Mouse (Mus musculus): ENCODE measurements around the gene Gstm2. TPM values are rescaled to one million over a fixed set of nuclear protein-coding genes. Genes with fewer than 3 reads are reported as not detected.

Gene Gstm2
- polyA plus RNA-seq, 2 experiments = 51.0 to 61.0 TPM

DNA sequence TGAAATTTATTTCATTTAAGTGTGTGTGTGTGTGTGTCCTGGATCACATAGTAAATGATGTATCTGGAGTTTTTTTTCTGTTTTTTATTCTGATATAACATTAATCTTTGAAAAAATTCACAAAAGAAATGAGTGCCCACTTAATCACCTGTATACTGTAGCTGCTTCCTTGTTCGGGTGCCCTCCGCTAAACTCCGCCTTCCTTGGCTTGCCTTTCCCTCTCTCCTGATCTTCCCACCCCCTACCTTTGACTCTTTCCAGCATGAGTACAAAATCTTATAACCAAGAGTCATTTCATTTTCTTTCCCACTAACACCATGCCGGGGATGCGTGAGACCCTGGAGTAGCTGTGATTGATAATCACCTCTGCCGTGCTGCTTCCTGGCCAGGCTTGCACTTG lies 54.1 kb downstream of the Gstm2 start:
- Histone ChIP-seq H3K4me3 (replicated peaks; ENCODE audit: low read length) (no peak overlapping the region), H3K4me1 (ENCODE audit: control insufficient read depth, insufficient read depth, low read length) (peaks cover 4% of the 10 kb centered on the region; the same call in 1 of the 2 replicates), H3K9ac (ENCODE audit: low read depth, low read length, severe bottlenecking) (no peak overlapping the region), H3K27me3 (ENCODE audit: control insufficient read depth, insufficient read depth, low read length) (no peaks in the 10 kb centered on the region), H3K4me2 (replicated peaks; ENCODE audit: low read depth, low read length, severe bottlenecking) (no peak overlapping the region), H3K36me3 (ENCODE audit: control insufficient read depth, insufficient read depth, low read length) (no peaks in the 10 kb centered on the region), H3K9me3 (ENCODE audit: control insufficient read depth, low read length) (no peaks in the 10 kb centered on the region), H3K27ac (replicated peaks; ENCODE audit: low read depth, low read length) (no peak overlapping the region)
- ATAC-seq (ENCODE audit: low FRiP score, low read depth) (no peak), DNase-seq (ENCODE audit: low spot score) (no peak)
- 72% methylated on average over 6 of the region's 6 CpGs for WGBS
- no peak for TF ChIP-seq POLR2A (IDR thresholded peaks at IDR 0.05; ENCODE audit: borderline replicate concordance, extremely low read depth, insufficient read depth, insufficient read length)

Other genes with a start within 250 kb of the Gstm2 start
- gene Csf1, start 226.0 kb downstream of the Gstm2 start, polyA plus RNA-seq (2012; rRNA removed) = 14.9 and 16.3 TPM in 2 replicates
- gene Csf1, start 226.0 kb downstream of the Gstm2 start, polyA plus RNA-seq (2014; fragmentation: Nextera tagmentation; extraction: Ambion mirVana) = 12.7 and 13.6 TPM in 2 replicates
- gene Eps8l3, start 109.2 kb downstream of the Gstm2 start, polyA plus RNA-seq (2012; rRNA removed) = 0.06 and 0.09 TPM in 2 replicates
- not detected in 2 replicates for gene Eps8l3, start 109.2 kb downstream of the Gstm2 start, polyA plus RNA-seq (2014; fragmentation: Nextera tagmentation; extraction: Ambion mirVana)
- gene Gstm5, start 90.6 kb downstream of the Gstm2 start, polyA plus RNA-seq (2012; rRNA removed) = 135 and 154 TPM in 2 replicates
- gene Gstm5, start 90.6 kb downstream of the Gstm2 start, polyA plus RNA-seq (2014; fragmentation: Nextera tagmentation; extraction: Ambion mirVana) = 214 and 228 TPM in 2 replicates
- gene Gstm7, start 54.6 kb downstream of the Gstm2 start, polyA plus RNA-seq (2012; rRNA removed) = 17.5 and 19.2 TPM in 2 replicates
- 19.8 and 25.7 TPM in 2 replicates for gene Gstm7, start 54.6 kb downstream of the Gstm2 start, polyA plus RNA-seq (2014; fragmentation: Nextera tagmentation; extraction: Ambion mirVana)
- gene Gstm6, start 42.7 kb downstream of the Gstm2 start, polyA plus RNA-seq (2012; rRNA removed) = 7.3 and 7.6 TPM in 2 replicates
- gene Gstm6, start 42.7 kb downstream of the Gstm2 start, polyA plus RNA-seq (2014; fragmentation: Nextera tagmentation; extraction: Ambion mirVana) = 9.5 and 13.0 TPM in 2 replicates
- not detected in 2 replicates for gene Gstm3, start 17.2 kb downstream of the Gstm2 start, polyA plus RNA-seq (2012; rRNA removed)
- not detected in 2 replicates for gene Gstm3, start 17.2 kb downstream of the Gstm2 start, polyA plus RNA-seq (2014; fragmentation: Nextera tagmentation; extraction: Ambion mirVana)
- gene Gstm1, start 31.5 kb upstream of the Gstm2 start, polyA plus RNA-seq (2012; rRNA removed) = 31.6 and 43.9 TPM in 2 replicates
- 56.0 and 59.3 TPM in 2 replicates for gene Gstm1, start 31.5 kb upstream of the Gstm2 start, polyA plus RNA-seq (2014; fragmentation: Nextera tagmentation; extraction: Ambion mirVana)
- 14.4 and 14.5 TPM in 2 replicates for gene Gstm4, start 58.4 kb upstream of the Gstm2 start, polyA plus RNA-seq (2012; rRNA removed)
- gene Gstm4, start 58.4 kb upstream of the Gstm2 start, polyA plus RNA-seq (2014; fragmentation: Nextera tagmentation; extraction: Ambion mirVana) = 14.4 and 16.2 TPM in 2 replicates
- gene Ampd2, start 100.2 kb upstream of the Gstm2 start, polyA plus RNA-seq (2012; rRNA removed) = 116 and 161 TPM in 2 replicates
- 35.8 and 38.7 TPM in 2 replicates for gene Ampd2, start 100.2 kb upstream of the Gstm2 start, polyA plus RNA-seq (2014; fragmentation: Nextera tagmentation; extraction: Ambion mirVana)
- 0.70 and 0.88 TPM in 2 replicates for gene Gnat2, start 106.3 kb upstream of the Gstm2 start, polyA plus RNA-seq (2012; rRNA removed)
- 0.70 and 0.91 TPM in 2 replicates for gene Gnat2, start 106.3 kb upstream of the Gstm2 start, polyA plus RNA-seq (2014; fragmentation: Nextera tagmentation; extraction: Ambion mirVana)
- 81.8 and 89.8 TPM in 2 replicates for gene Gnai3, start 159.7 kb upstream of the Gstm2 start, polyA plus RNA-seq (2012; rRNA removed)
- 165 and 166 TPM in 2 replicates for gene Gnai3, start 159.7 kb upstream of the Gstm2 start, polyA plus RNA-seq (2014; fragmentation: Nextera tagmentation; extraction: Ambion mirVana)
- gene Gpr61, start 168.4 kb upstream of the Gstm2 start, polyA plus RNA-seq (2012; rRNA removed) = 0.20 and 0.26 TPM in 2 replicates
- 0.10 and 0.14 TPM in 2 replicates for gene Gpr61, start 168.4 kb upstream of the Gstm2 start, polyA plus RNA-seq (2014; fragmentation: Nextera tagmentation; extraction: Ambion mirVana)
- gene Amigo1, start 199.9 kb upstream of the Gstm2 start, polyA plus RNA-seq (2012; rRNA removed) = 11.3 and 14.8 TPM in 2 replicates
- 5.4 and 5.7 TPM in 2 replicates for gene Amigo1, start 199.9 kb upstream of the Gstm2 start, polyA plus RNA-seq (2014; fragmentation: Nextera tagmentation; extraction: Ambion mirVana)
- gene Cyb561d1, start 214.8 kb upstream of the Gstm2 start, polyA plus RNA-seq (2012; rRNA removed) = 3.8 and 5.0 TPM in 2 replicates
- 1.7 and 2.0 TPM in 2 replicates for gene Cyb561d1, start 214.8 kb upstream of the Gstm2 start, polyA plus RNA-seq (2014; fragmentation: Nextera tagmentation; extraction: Ambion mirVana)
- gene Atxn7l2, start 224.5 kb upstream of the Gstm2 start, polyA plus RNA-seq (2012; rRNA removed) = 37.0 and 45.2 TPM in 2 replicates
- 22.9 and 23.7 TPM in 2 replicates for gene Atxn7l2, start 224.5 kb upstream of the Gstm2 start, polyA plus RNA-seq (2014; fragmentation: Nextera tagmentation; extraction: Ambion mirVana)
- 3.7 and 4.0 TPM in 2 replicates for gene Sypl2, start 240.2 kb upstream of the Gstm2 start, polyA plus RNA-seq (2012; rRNA removed)
- gene Sypl2, start 240.2 kb upstream of the Gstm2 start, polyA plus RNA-seq (2014; fragmentation: Nextera tagmentation; extraction: Ambion mirVana) = 2.1 and 2.7 TPM in 2 replicates

All from limb, embryonic 14.5 days (tissue).